Mouse (Mus musculus) liver, adult 2 months (tissue): ENCODE results near the gene Adgrl3. TPM values are rescaled to one million over a fixed set of nuclear protein-coding genes. Genes with fewer than 3 reads are reported as not detected.

Source experiments
- DNase-seq: peaks from one replicate; pipeline ENCODE4 v3.0.0-alpha.2; 2011; ENCODE audit warnings: low read depth, low spot score; ENCODE audit errors: extremely low read depth
- H3K27ac ChIP-seq: fragments of 200-500 bp; replicated peaks from 2 replicates; pipeline ENCODE4 v1.5.1; 2012; ENCODE audit warnings: low read depth, mild to moderate bottlenecking, control low read depth, inconsistent platforms, low read length; ENCODE audit not compliant: insufficient read depth
- H3K27me3 ChIP-seq: fragments of 200-500 bp; 2 replicates; pipeline ENCODE4 v1.6.1; 2012; ENCODE audit warnings: mild to moderate bottlenecking, moderate library complexity, low read length, inconsistent platforms; ENCODE audit not compliant: control insufficient read depth, insufficient read depth
- H3K36me3 ChIP-seq: fragments of 200-500 bp; 2 replicates; pipeline ENCODE4 v1.6.1; 2012; ENCODE audit warnings: low read length, inconsistent platforms; ENCODE audit not compliant: control insufficient read depth, insufficient read depth
- H3K4me1 ChIP-seq: fragments of 200-500 bp; 2 replicates; pipeline ENCODE4 v1.6.1; 2011; ENCODE audit warnings: low read length; ENCODE audit not compliant: control insufficient read depth, insufficient read depth
- H3K4me3 ChIP-seq: fragments of 200-500 bp; 2 replicates; pipeline ENCODE4 v1.5.1; 2011; ENCODE audit warnings: low read depth, mild to moderate bottlenecking, control low read depth, low read length, moderate library complexity; ENCODE audit not compliant: insufficient read depth
- H3K79me2 ChIP-seq: fragments of 200-500 bp; 2 replicates; pipeline ENCODE4 v1.6.1; 2012; ENCODE audit warnings: inconsistent platforms, mild to moderate bottlenecking, low read length, moderate library complexity; ENCODE audit not compliant: control insufficient read depth, insufficient read depth
- H3K9ac ChIP-seq: fragments of 200-500 bp; 2 replicates; pipeline ENCODE4 v1.6.1; 2012; ENCODE audit warnings: low read depth, mild to moderate bottlenecking, control low read depth, inconsistent platforms, low read length
- CTCF ChIP-seq: fragments of 200-500 bp; IDR thresholded peaks from 2 replicates; pipeline ENCODE4 v1.5.1; 2011; ENCODE audit warnings: low read depth, low read length, control low read depth
- POLR2A ChIP-seq: fragments of 200-500 bp; IDR thresholded peaks from 2 replicates; pipeline ENCODE4 v1.6.1; 2011; ENCODE audit warnings: low read length, control low read depth; ENCODE audit not compliant: insufficient read depth; ENCODE audit errors: extremely low read depth
- WGBS: fragments of 180-500 bp; shearing (Covaris S2); methylation state at CpG from one replicate; pipeline ENCODE4 v1.1.7; 2018; 5-methylcytosine and 5-hydroxymethylcytosine counted together
- polyA plus RNA-seq: library from polyadenylated mRNA; depleted of rRNA; stranded (reverse); fragments of >200 nt; gene quantifications from 2 replicates; pipeline ENCODE4 v1.2.3, GENCODE M21; 2012
- total RNA-seq: library from RNA; depleted of rRNA; stranded (reverse); fragments of >200 nt; gene quantifications from 2 replicates; pipeline ENCODE4 v1.2.3, GENCODE M21; 2014

Adgrl3 gene
- total and polyA plus RNA-seq, 2 experiments, result 0.33 to 1.0 TPM

DNA sequence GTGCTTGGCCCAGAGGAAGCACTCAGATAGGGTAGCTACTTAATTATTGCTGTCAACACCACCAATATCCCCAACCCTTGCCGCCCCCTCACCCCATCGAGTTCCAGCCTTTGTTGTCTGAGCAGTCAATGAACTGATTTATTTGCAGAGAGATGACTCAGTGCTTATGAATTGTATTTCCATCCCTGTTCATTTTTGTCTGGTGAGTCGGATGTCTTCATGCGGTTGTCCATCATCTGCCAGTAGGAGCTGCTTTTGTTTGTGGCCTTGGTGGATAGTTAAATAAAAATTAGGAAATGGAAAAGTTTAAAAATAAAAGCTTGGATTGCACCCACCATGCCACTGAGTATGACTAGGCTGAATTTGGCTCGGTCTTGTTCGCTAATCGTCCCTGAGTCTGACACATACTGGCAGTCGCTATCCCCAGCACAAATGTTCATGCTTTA lies 344.3 kb downstream of the Adgrl3 start:
- H3K4me3 ChIP-seq, result no peak overlapping the region
- no peaks in the 10 kb centered on the region for H3K36me3 ChIP-seq
- TF ChIP-seq POLR2A, result no peak
- TF ChIP-seq CTCF, result no peak
- WGBS, result 84% methylated on average over 8 of the region's 8 CpGs
- no peak overlapping the region for H3K9ac ChIP-seq
- H3K4me1 ChIP-seq, result no peaks in the 10 kb centered on the region
- no peaks in the 10 kb centered on the region for H3K79me2 ChIP-seq
- no peak overlapping the region for H3K27ac ChIP-seq
- H3K27me3 ChIP-seq, result no peaks in the 10 kb centered on the region
- no peak for DNase-seq

DNA sequence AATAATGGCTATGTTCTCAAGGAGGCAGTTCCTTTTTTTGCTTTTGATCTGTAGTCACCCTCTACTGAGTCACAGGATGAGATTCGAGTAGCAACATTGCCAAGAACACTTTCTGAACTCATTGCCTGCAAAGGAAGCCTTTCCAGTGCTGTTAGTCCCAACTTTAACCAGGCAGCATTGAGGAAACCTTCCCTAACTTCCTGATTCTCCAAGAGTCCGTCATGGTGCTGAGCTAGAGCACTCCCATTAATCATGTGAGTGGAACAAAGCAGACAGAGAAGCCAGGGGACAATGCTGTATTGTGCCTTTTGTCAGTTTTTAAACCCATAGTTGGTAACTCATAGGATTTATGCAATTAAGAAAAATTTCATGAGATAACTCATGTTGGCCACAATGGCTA lies 345.3 kb downstream of the Adgrl3 start:
- 76% methylated on average over 2 of the region's 2 CpGs for WGBS
- H3K36me3 ChIP-seq, result no peaks in the 10 kb centered on the region
- no peaks in the 10 kb centered on the region for H3K27me3 ChIP-seq
- no peak overlapping the region for H3K27ac ChIP-seq
- TF ChIP-seq POLR2A, result no peak
- H3K9ac ChIP-seq, result no peak overlapping the region
- H3K4me3 ChIP-seq, result no peak overlapping the region
- no peaks in the 10 kb centered on the region for H3K79me2 ChIP-seq
- H3K4me1 ChIP-seq, result no peaks in the 10 kb centered on the region
- DNase-seq, result no peak

DNA sequence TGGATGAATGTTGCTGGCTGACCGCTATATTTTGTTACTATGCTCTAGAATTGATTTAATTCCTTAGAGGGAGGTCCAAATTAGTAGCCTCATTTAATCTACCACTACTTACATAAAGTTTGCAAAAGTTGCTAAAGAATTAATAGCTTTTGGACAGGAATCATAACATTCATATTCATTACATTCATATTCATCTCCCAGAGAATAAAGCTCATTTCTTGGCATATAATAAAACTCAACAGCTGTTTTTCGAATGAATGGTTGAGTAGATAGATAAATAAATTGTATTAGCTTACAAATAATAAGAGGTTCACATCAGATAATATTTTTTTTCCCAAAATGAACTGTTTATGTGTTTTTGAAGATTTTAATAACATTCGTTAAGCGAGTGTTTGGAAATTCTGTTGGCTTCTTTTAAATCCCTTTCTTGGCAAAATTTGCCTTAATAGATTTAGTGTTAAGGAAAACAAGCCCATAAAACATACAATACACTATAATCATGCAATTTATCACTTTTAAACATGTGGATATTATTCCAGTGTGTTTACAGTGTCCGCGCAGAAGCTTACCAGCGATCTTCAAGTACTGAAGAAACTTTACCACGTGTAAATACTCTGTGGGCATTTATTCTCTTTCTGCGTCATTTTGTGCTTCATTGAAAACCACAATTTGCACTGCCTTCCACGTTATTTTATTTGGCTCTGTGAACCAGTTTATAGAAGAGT lies 350.4 kb downstream of the Adgrl3 start:
- 87% methylated on average over 10 of the region's 10 CpGs for WGBS
- no peaks in the 10 kb centered on the region for H3K27me3 ChIP-seq
- TF ChIP-seq POLR2A (no peak), CTCF (no peak)
- no peak overlapping the region for H3K27ac ChIP-seq
- H3K9ac ChIP-seq, result no peak overlapping the region
- H3K36me3 ChIP-seq, result no peaks in the 10 kb centered on the region
- no peaks in the 10 kb centered on the region for H3K4me1 ChIP-seq
- H3K79me2 ChIP-seq, result no peaks in the 10 kb centered on the region
- no peak overlapping the region for H3K4me3 ChIP-seq
- no peak for DNase-seq

DNA sequence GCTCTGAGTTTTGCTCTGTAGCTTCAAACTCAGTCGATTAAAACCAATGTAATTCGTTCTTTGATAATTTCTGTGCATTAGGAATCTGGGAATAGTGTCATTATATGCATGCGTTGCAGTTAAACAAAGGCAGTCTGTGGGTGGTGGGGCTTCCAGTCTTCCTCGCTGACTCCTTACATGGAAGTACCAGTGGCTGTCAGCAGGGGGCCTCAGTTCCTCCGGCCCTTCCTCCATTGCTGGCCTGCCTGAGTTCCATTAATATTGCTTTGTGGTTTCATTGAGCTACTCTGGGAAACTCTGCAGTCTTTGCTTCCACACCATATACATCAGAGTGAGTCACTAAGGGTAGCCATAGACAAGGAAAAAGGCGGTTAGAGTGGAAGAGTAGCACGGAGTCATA lies 356.1 kb downstream of the Adgrl3 start:
- no peak overlapping the region for H3K4me3 ChIP-seq
- H3K27ac ChIP-seq, result no peak overlapping the region
- no peak for TF ChIP-seq POLR2A
- peak; percentile 38 for TF ChIP-seq CTCF
- H3K4me1 ChIP-seq, result no peaks in the 10 kb centered on the region
- no peak for DNase-seq
- no peaks in the 10 kb centered on the region for H3K36me3 ChIP-seq
- H3K79me2 ChIP-seq, result no peaks in the 10 kb centered on the region
- no peaks in the 10 kb centered on the region for H3K27me3 ChIP-seq
- no peak overlapping the region for H3K9ac ChIP-seq
- 92% methylated on average over 7 of the region's 7 CpGs for WGBS

DNA sequence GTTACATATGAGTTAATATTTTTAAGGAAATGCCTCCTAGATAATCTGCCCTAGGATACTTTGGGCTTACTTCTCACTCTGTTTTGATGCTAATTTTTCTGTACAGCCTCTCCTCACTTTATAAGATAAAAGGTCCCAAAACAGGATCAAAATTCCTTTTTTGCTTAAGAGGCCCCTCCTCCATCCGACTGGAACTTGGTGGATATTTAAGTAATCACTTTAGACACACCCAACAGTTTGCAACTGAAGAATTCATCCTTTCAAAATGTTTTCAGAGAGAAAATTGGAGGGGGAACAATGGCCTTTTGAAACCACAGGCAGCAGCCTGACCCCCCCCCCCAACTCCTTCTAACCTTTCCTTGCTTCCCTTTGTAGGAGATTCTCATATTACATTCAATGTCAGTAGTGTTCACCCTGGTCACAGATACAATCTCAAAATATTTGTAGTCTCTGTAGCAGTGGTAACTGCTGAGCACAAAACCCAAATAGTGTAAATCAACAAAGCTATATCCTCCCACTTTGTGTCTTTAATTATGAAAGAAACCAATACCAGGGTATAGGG lies 385.7 kb downstream of the Adgrl3 start:
- 81% methylated on average over 1 of the region's 1 CpGs for WGBS
- no peak overlapping the region for H3K27ac ChIP-seq
- H3K4me3 ChIP-seq, result no peak overlapping the region
- H3K27me3 ChIP-seq, result no peaks in the 10 kb centered on the region
- H3K36me3 ChIP-seq, result no peaks in the 10 kb centered on the region
- no peaks in the 10 kb centered on the region for H3K4me1 ChIP-seq
- H3K9ac ChIP-seq, result no peak overlapping the region
- no peak for DNase-seq
- TF ChIP-seq POLR2A, result no peak
- H3K79me2 ChIP-seq, result no peaks in the 10 kb centered on the region

DNA sequence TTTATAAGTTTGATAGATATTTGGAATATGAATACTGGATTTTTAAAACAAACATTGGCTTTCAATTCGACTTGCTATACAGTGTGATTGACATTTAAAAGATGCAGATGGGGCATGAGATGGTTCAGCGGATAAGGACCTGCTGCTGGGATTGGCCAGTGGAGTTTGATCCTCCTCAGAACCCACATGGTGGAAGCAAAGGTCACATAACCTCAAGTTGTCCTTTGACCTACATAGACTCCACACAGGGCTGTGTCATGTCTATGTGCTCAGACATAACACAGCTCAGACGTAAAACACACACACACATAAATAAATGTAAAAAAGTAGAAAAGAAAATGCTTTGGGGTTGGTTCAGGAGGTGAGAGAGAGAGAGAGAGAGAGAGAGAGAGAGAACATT lies 397.4 kb downstream of the Adgrl3 start:
- TF ChIP-seq CTCF (no peak), POLR2A (no peak)
- Histone ChIP-seq H3K27me3 (no peaks in the 10 kb centered on the region), H3K4me1 (no peaks in the 10 kb centered on the region), H3K9ac (no peak overlapping the region), H3K36me3 (no peaks in the 10 kb centered on the region), H3K4me3 (no peak overlapping the region), H3K79me2 (no peaks in the 10 kb centered on the region), H3K27ac (no peak overlapping the region)
- WGBS, result 33% methylated on average over 3 of the region's 3 CpGs
- DNase-seq, result peak; percentile 61
